Mouse (Mus musculus) left cerebral cortex, adult 11 months (tissue): Measurements from ENCODE around the gene Tacc3.

Source experiments
- DNase-seq: peaks from one replicate; pipeline ENCODE4 v3.0.0; 2022; ENCODE audit warnings: low spot score

The Tacc3 gene

GRCm38 (mm10) chr5:33655251-33655840, 2.6 kb upstream of the Tacc3 start:
- no peak for DNase-seq

GRCm38 (mm10) chr5:33656739-33657138, 1.2 kb upstream of the Tacc3 start:
- DNase-seq, result no peak

- no peak for DNase-seq
Measured at GRCm38 (mm10) chr5:33657251-33657786, 609 bp upstream of the Tacc3 start.

GRCm38 (mm10) chr5:33658664-33659050, 729 bp downstream of the Tacc3 start:
- no peak for DNase-seq

DNA sequence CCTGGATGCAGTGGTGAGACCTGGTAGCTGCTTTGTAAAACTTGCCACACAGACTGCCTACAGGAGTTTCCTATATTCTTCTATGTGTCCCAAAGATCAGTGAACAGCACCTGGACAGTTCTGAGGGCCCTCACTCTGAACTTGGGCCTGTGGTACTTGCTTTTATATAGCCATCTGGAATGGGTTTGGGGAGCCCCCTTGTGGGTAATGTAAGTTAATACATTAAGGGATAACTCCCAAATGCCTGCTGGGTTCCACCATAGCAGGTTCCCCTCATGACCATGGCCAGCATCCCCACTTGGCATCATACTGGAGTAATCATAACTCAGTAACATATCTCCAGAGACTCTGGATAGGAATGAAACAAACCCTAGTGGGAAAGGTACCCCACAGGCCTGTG, 10.3 kb downstream of the Tacc3 start:
- no peak for DNase-seq

- no peak for DNase-seq
Measured at GRCm38 (mm10) chr5:33671659-33672058, 13.7 kb downstream of the Tacc3 start.

DNA sequence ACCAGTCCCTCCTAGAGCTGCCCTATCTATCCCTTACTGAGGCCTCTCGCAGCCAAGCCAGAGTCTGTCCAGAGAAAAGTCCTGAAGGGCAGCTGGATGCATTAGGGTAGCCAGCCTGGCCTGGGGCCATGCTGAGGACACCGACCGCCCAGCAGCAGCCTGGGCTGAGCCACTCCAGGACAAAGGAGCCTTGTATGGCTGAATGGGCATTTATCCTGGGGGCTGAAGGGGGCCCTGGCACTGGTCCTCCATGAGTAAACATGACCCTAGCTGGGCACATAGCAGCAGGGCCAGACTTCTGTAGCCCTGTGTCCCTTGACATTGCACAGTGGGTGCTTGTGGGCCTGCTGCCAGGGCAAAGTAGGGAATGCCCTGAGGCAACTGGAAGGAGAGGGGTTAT, 16.5 kb downstream of the Tacc3 start:
- peak; percentile 53 for DNase-seq

- peak; percentile 42 for DNase-seq
Measured at GRCm38 (mm10) chr5:33675964-33676363, 18.0 kb downstream of the Tacc3 start.

DNA sequence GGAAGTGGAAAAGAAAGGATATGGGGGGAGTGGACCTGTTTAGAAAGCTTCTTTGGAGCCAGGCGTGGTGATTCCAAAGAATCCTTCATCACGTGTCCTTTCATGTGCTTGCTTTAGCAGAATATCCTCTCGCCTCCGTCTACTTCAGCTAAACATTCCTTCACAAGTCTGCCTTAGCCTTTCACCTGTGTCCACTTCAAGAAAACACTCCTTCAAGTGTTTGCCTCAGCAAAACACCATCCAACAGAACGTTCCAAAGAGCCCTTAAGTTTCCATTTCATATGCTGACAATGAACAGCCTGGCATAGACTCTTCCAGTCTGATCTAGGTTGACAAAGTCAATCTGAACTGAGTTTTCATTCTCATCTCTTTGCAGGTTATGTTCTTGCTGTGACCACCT, 20.3 kb downstream of the Tacc3 start:
- DNase-seq, result no peak

DNA sequence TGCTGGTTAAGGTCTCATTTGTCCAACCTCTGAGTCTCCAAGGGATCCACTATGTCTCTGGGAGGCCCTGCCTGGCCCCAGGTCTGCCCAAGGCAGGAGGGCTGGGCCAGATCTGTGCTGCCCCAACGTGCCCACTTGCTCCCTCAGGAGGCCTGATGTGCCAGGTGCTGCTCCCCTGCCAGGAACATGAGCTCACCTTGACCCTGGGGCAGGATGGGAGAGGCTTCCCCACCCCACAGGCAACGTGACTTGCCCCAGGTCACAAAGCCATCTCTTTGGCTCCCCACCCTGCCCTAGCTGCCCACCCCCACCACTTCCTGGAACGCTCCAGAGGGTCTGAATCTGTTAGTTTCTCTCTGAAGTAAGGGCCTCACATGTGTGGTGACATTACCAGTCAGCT, 23.1 kb downstream of the Tacc3 start:
- DNase-seq, result no peak

DNA sequence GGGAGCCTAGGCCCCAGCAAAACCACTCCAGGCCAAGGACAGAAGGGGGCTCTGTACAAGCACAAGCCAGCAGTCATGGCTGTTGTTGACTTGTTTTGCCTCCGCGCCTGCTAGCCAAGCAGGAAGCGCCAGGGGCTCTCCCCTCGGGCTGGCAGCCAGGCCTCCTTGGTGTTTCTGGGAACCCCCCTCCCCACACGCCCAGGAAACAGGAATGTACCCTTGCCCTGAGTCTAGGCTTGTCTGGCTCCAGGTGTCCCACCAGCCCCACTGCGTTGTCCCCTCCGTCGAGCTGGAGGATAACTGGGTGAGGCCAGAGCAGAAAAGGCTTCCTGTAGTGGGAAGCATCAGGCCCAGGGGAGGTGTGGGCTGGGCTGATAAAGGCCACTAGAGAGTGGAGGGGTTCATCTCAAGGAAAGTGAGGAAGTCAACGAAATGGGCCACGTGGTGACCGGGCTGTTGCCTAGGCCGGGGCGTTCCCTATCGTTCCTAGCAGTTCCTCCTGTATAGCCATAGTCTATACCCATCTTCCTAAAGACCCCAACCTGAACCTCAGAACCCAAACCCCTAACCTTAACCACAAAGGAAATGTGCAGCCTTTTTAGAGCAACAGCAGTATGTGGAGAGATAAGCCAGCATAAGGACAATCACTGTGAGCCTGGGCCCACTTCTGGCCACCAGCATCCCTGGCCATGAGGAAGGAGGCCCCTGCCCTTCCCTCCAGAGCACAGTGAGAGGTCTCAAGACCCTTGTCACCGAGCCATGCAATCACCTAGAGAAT, 23.9 kb downstream of the Tacc3 start:
- no peak for DNase-seq

- no peak for DNase-seq
Measured at GRCm38 (mm10) chr5:33682963-33683362, 25.0 kb downstream of the Tacc3 start.

DNA sequence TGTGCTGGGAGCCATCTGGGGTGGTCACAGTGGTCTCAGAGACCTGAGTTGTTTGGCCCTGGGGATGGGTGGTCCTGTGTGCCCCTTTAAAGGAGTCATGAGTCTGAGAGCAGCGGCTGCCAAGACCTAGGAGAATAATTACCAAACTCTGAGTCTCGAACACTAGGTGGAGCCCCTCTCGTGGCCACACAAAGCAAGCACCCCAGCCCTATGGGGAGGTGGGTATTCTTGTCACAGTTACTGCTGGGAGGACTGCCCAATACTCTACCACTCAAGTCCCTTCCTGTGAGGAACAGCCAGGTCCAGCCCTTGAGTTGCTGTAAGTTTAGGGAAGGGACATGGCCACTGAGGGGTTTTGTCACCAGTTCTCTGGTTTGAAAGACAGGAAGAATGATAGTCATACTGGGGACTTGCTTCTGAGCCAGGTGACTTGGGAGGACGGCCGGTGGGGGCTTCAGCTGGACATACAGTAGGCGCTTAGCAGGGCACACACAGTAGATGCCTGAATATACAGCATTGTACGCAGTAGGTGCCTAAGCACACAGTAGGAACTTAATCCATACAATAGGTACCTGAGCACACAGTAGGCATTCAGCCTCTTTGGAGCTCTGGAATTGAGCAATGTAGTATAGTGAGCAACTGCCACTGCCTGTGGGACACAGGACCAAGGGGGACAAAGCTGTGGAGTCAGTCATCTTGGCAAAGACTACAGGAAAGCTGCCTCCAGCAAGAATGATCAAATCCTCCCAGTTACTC, 26.1 kb downstream of the Tacc3 start:
- DNase-seq, result peak; percentile 27

GRCm38 (mm10) chr5:33684932-33685331, 27.0 kb downstream of the Tacc3 start:
- DNase-seq, result no peak

- DNase-seq, result no peak
Measured at GRCm38 (mm10) chr5:33687142-33687541, 29.2 kb downstream of the Tacc3 start.

DNA sequence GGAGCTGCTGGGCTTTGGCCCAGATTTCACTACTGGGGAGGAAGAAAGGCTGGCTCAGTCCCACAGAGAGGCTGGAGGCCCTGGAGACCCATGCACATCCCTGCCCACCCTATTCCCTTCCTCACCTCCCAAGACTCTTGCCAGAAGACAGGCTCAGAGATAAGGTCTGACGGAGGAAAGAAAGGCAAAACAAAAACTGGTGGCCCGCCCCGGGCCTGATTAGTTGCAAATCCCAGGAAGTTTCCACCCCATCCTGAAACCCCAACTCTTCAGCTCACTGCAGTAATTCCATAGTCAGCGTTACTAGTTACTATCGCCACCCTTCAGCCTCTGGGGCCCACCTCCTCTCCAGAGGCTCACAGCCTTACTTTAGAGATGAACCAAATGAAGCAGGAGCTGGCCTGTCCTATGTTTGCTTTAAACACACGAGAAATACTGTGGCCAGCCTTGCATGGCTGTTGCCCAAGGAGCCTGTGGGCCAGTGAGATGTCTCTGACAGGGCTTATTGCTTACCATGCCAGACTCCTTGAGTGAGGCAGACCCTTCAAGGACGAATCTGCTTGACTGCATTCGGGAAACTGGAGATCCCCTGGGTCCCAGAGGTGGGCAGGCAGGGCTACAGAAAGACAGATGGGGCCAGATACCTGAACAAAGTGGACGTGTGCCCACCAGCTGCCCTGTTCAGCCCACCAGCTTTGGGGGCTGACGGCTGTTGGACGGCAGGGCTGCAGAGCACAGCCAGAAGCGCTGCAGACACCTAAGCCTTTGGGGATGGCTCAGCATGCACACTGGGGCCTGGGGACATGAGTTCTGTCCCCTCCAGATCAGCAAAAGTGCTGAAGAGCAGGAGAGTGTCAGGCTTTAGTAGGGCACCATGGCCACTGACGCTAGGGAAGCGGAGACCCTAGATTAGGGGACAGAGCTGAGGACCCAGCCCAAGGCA, 30.6 kb downstream of the Tacc3 start:
- no peak for DNase-seq

GRCm38 (mm10) chr5:33689221-33689844, 31.4 kb downstream of the Tacc3 start:
- no peak for DNase-seq

DNA sequence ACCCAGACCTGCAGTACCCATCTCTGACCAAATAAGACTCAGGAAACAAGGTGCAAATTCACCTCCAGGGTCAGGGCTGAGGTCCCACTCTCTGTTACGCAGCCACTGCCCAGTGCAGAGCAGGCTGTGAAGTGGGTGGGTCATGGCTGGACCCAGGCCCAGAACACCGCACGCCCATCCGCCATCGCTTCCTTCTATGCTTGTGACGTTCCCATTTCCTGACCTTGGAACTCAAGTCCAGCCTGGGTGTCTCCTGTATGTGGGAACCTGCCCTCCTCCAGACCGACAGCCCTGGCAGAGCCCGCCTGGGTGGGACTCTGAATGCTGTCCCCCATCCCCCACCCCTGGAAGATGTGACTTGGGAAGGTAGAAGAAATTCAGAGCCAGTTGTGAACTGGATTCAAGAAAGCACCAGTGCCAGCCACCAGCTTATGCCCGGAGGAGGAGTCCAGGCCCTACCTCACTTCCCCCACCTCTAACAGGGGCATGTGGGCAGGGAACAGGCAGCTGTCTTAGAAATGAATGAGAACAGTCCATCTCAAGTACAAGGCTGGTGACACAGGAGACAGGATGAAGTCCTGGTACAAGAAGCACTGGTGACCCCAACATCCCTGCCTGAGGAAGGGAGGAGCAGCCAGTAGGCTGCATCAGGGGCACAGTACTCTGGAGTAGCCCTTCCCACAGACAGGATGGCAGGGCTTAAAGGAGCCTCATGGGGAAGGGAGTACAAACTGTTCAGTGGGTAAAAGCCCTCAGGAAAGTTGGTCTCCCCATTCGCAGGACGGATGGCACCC, 32.1 kb downstream of the Tacc3 start:
- DNase-seq, result no peak

DNA sequence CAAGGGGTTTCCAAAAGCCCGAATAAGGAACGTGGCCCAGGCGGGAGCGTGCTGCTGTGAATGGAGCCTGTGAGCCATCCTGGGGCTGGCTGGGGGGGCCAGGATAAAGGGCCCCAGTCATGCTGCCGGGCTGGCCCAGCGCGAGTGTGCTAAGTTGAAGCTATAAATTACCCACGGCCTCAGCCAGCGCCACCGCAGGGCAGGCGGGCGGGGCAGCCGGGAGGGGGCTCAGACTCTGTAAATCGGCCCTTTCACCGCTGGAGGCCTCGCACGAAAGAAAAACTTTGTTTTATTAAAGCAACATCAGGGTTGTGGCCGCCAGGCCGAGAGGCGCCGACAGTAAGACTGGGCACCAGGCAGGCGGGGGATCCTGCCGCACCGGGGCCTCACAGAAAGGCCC, 34.5 kb downstream of the Tacc3 start:
- DNase-seq, result no peak

DNA sequence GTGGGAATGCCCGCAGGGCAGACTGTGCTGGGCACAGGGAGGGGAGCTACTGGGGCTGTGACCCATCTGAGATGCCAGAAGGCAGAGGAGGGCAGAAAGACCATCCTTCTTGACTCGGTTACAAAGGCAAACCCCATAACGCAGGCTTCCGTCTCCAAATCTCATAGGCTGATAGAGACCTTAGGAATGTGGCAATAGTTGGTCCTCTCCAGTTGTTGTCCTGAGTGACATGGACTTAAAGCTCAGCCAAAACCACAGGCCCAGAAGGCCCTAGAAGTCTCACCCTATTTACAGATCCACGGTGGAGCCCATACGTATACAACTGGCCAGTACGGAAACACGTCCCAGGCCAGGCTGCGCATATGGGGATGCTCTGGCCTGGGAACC, 36.5 kb downstream of the Tacc3 start:
- DNase-seq, result no peak
